Mouse (Mus musculus) liver, postnatal 0 days (tissue): ENCODE data around the gene Naxe.

ENCODE experiments used
- CTCF ChIP-seq: sonication (generic); IDR thresholded peaks from 2 replicates; pipeline ENCODE4 v1.5.1; 2016; ENCODE audit warnings: antibody characterized with exemption, low read depth
- EP300 ChIP-seq: IDR thresholded peaks from 2 replicates; pipeline ENCODE4 v1.6.1; 2016; ENCODE audit warnings: antibody characterized with exemption, low read depth, mild to moderate bottlenecking

DNA sequence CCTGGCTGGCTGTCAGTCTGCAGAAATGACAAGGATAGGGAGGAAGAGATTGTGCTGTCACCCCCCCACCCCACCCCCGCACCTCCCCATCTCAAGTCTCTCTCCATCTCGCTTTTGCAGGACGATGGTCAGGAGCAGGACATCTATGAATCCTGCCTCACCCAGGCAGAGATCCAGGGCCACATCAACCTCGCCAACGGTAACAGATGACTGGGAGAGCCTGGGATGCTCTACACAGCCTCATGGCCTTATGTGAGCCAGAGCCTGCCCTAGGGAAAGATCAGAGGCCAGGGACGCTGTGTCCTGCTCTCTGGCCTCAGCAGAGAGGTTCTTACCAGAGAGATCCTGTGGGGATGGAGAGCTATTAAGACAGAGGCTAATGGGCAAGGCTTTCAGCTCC lies 32.3 kb upstream of the Naxe start:
- TF ChIP-seq CTCF (no peak), EP300 (no peak)
